Mouse (Mus musculus) embryonic facial prominence, embryonic 14.5 days (tissue): Measurements from ENCODE around the gene Gm28308. TPM values are rescaled to one million over a fixed set of nuclear protein-coding genes. Genes with fewer than 3 reads are reported as not detected.

Experiments used
- ATAC-seq: fragments of 200-750 bp; cut with Nextera tagmentation; 2 replicates; pipeline ENCODE4 v1.8.0; 2017; ENCODE audit warnings: low read depth, moderate number of reproducible peaks, moderate TSS enrichment
- DNase-seq: peaks from one replicate; pipeline ENCODE4 v3.0.0-alpha.2; 2015; ENCODE audit warnings: low spot score
- H3K27ac ChIP-seq: fragments of 300-500 bp; sonication (generic); replicated peaks from 2 replicates; pipeline ENCODE4 v1.5.1; 2014; ENCODE audit warnings: low read depth, mild to moderate bottlenecking, low read length, moderate library complexity
- H3K27me3 ChIP-seq: fragments of 300-500 bp; sonication (generic); replicated peaks from 2 replicates; pipeline ENCODE4 v1.6.1; 2014; ENCODE audit warnings: low read length; ENCODE audit not compliant: control insufficient read depth, insufficient read depth
- H3K36me3 ChIP-seq: fragments of 300-500 bp; sonication (generic); 2 replicates; pipeline ENCODE4 v1.6.1; 2014; ENCODE audit warnings: low read length, mixed read lengths; ENCODE audit not compliant: control insufficient read depth, insufficient read depth
- H3K4me1 ChIP-seq: fragments of 300-500 bp; sonication (generic); 2 replicates; pipeline ENCODE4 v1.6.1; 2014; ENCODE audit warnings: antibody characterized with exemption, low read length; ENCODE audit not compliant: control insufficient read depth, insufficient read depth
- H3K4me2 ChIP-seq: fragments of 300-500 bp; sonication (generic); 2 replicates; pipeline ENCODE4 v1.6.1; 2014; ENCODE audit warnings: low read depth, mild to moderate bottlenecking, low read length, moderate library complexity, mixed read lengths
- H3K4me3 ChIP-seq: fragments of 300-500 bp; sonication (generic); 2 replicates; pipeline ENCODE4 v1.5.1; 2014; ENCODE audit warnings: low read depth, mild to moderate bottlenecking, low read length
- H3K9ac ChIP-seq: fragments of 300-500 bp; sonication (generic); 2 replicates; pipeline ENCODE4 v1.6.1; 2014; ENCODE audit warnings: low read depth, mild to moderate bottlenecking, low read length, moderate library complexity, mixed read lengths
- H3K9me3 ChIP-seq: fragments of 300-500 bp; sonication (generic); 2 replicates; pipeline ENCODE4 v1.6.1; 2016; ENCODE audit warnings: low read length; ENCODE audit not compliant: control insufficient read depth
- whole genome bisulfite sequencing: fragments of 180-500 bp; shearing (Covaris S2); extraction: QIAGEN DNeasy Blood & Tissue Kit; methylation state at CpG from one replicate; pipeline ENCODE4 v1.1.7; 2014; 5-methylcytosine and 5-hydroxymethylcytosine counted together
- polyA plus RNA-seq: library from polyadenylated mRNA; unstranded; fragments of >200 nt; fragmentation: Nextera tagmentation; extraction: Ambion mirVana; gene quantifications from 2 replicates; pipeline ENCODE4 v1.2.1, GENCODE M21; 2014

Gene Gm28308
- polyA plus RNA-seq = not detected in 2 replicates

DNA sequence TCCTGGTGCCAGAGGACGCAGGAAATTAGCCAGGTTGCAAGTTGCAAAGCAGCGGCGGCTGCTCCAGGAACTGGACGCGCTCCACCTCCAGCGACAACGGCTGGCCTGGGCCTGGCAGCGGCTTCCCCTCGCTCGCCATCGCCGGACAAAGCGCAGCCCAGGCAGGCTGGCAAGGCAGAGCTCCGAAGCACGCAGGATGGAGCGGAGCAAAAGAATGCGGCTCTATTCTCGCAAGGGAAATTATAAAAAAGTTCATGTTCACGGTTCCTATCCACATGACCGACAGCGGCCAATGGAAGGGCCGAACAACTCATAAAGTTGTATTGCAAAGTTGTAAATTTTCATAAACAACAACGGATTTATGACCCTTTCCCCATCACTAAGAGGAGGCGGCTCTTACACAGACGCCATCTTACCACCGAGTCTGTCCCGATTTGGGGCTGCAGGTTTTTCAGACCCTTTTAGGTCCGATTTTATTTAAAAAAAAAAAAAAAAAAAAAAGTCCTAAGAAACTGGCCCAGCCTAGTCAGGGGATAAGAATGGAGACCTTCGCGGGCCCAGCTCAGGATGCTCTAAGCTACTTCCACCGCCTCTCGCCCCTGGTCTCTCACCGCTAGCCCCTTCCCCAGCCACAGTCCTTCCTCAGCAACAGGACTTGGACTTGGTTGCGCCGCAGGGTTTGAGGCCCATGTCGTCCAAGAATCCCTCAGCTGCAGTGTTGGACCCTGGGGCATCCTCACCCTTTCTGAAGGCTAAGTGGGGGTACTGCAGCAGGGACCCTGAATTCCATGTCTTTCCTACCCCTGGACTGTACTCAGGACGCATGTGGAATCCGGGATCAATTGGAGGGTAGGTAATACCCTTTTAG is at the start of gene Gm28308, which contains the start of gene Hoxa3:
Gene Gm28308 (minus strand): TSS at position 221 of the 868 bp plus-strand sequence.
Gene Hoxa3 (minus strand): TSS at position 218 of the 868 bp plus-strand sequence.
- H3K27ac ChIP-seq = no peak within 1 kb of the TSS
- no peak within 1 kb of the TSS for H3K9ac ChIP-seq
- no peaks in the 10 kb centered on the region for H3K36me3 ChIP-seq
- H3K4me2 ChIP-seq = peak within 1 kb of the TSS; percentile 23; the same call in 1 of the 2 replicates
- peaks cover 100% of the 10 kb centered on the region for H3K27me3 ChIP-seq
- DNase-seq = no peak
- ATAC-seq = no peak
- WGBS = 2% methylated on average over 38 of the region's 38 CpGs
- H3K4me3 ChIP-seq = peak within 1 kb of the TSS; percentile 19
- no peaks in the 10 kb centered on the region for H3K9me3 ChIP-seq
- peaks cover 7% of the 10 kb centered on the region; the same call in 1 of the 2 replicates for H3K4me1 ChIP-seq

DNA sequence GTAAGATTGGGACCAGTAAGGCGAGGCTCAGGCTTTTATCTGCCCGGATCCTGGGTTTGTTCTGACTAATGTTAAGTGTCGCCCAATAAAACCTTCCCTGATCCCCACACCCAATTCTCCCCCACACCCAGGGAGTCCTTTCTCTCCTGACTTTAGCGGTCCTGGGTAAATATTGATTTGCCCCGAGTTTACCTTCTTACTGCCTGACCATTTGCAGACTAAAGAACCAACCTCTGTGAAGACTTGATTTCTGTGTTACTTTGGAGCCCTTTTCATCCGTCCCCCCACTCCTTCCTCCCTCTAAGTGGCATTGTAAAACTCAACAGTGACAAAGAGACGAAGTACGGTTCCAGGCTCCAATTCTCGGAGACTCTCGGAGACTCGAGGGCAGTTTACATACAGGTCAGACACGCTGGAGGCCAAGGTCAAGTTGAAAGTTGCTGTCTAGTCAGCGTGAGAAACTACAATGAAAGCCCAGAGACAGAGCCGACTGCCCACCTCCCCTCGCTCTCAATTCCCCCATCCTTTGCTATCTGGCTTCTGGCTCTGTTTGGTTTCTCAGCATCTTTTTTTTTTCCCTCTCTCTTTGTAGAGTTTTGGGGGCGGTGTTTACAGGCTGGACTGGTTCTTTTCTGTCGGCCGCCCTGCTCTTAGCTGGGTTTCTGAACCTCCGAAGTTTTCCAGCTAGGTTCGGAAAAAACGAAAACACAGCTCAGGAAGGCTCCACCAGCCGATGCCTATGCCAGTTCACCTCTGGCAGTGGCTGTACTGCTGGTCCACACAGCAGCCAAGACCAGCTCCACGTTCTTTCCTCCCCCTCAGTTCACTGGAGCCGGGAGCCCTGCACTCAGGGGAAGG is 49.6 kb upstream of the Gm28308 start:
- H3K27ac ChIP-seq = no peak overlapping the region

DNA sequence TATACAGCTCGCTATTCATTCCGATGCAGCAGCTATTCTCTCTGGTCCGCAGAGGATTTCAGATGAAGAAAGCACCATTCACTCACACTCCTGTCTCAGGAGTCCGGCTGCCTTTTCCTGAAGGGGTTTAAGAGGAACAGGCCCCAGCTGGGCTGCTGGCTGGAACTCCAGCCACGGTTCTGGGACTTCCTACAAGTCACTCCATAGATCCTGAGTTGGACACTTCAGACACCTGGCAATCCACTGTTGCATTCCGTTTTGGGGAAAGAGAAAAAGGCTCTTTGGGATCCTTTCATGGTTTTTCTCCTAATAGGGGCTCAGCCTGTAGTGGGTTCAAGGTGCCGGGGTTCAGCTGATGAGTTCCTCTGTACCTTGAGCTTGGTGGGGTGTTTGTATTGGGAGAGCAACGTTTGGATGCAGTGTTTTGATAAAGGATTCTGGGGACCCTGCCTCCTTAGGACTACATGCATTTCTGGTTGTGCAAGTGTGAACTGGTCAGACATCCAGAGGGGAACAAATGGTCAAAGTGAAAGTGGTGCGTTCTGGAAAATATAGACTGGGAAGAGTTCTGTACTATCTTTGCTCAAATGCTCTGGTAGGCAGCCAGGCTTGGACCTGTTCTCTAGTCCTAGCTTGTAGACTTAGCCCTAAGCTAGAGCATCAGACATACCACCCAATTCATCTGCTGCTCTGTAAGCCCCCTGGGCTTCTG is 48.8 kb upstream of the Gm28308 start:
- Histone ChIP-seq H3K36me3 (no peaks in the 10 kb centered on the region), H3K9me3 (no peaks in the 10 kb centered on the region), H3K4me2 (no peak overlapping the region), H3K4me3 (no peak overlapping the region), H3K27me3 (peaks cover 95% of the 10 kb centered on the region), H3K4me1 (no peaks in the 10 kb centered on the region), H3K27ac (no peak overlapping the region), H3K9ac (no peak overlapping the region)
- no peak for DNase-seq
- 1% methylated on average over 9 of the region's 9 CpGs for WGBS
- no peak for ATAC-seq

More for the DNA sequence above, 49.6 kb upstream of the Gm28308 start:
- Histone ChIP-seq H3K4me1 (no peaks in the 10 kb centered on the region), H3K9ac (no peak overlapping the region), H3K27me3 (peaks cover 95% of the 10 kb centered on the region), H3K4me2 (no peak overlapping the region), H3K4me3 (no peak overlapping the region), H3K9me3 (no peaks in the 10 kb centered on the region), H3K36me3 (no peaks in the 10 kb centered on the region)
- DNase-seq (no peak), ATAC-seq (no peak)
- 2% methylated on average over 24 of the region's 24 CpGs for WGBS

DNA sequence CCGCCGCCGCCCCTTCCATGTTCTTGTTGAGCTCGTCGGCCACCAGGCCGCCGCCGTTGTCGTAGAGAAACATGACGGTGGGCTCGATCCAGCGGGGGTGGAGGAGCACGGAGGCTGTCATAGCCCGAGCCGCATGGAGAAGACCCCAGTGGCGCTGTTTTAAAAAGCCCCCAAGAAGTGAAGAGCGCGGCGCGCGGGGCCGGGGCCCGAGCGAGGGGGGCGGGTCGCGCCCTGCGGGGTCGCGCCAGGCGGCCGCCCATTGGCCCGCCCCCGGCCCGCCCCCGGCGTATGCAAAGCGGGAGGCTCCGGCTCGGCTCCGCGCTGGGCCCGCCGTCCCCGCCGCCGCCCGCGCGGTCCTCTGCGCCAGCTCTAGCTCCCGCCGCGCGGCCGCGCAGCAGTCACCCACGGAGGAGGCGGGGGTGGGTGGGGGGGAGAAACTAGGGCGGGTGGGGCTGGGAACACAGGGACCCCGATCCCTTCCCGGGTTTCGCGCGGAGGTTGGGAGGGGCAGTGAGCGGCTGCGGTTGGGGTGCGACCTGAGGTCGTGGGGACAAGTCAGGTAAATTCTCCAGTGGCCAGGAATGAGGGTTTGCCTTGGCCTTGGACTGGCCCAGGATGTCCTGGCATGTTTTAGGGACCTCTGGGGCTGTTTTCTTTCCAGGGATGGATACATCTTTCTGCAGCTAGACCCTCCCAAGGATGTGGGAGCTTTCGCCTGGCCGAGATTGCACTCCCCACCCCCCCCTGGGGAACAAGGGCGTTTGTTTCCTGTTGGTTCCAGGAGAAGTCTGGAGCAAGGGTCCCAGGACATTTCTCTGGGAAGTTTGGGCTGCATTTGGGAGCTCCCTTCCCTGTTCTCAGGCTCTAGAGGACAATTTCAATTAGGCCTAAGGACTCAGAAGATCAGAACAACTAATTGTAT is 47.8 kb upstream of the Gm28308 start, which contains the start of gene Hoxa13:
Gene Hoxa13 (minus strand): TSS at position 227 of the 922 bp plus-strand sequence.
- Histone ChIP-seq H3K36me3 (no peaks in the 10 kb centered on the region), H3K4me3 (peak within 1 kb of the TSS; percentile 41), H3K4me2 (peak within 1 kb of the TSS; percentile 58), H3K27ac (no peak within 1 kb of the TSS), H3K9ac (0 out of 2 replicates have a peak within 1 kb of the TSS, but pooled peaks have one; percentile 11), H3K27me3 (peaks cover 94% of the 10 kb centered on the region), H3K4me1 (no peaks in the 10 kb centered on the region), H3K9me3 (no peaks in the 10 kb centered on the region)
- ATAC-seq (peak; percentile 51; the same call in 1 of the 2 replicates), DNase-seq (peak; percentile 24)
- WGBS = 2% methylated on average over 8 of the region's 72 CpGs

DNA sequence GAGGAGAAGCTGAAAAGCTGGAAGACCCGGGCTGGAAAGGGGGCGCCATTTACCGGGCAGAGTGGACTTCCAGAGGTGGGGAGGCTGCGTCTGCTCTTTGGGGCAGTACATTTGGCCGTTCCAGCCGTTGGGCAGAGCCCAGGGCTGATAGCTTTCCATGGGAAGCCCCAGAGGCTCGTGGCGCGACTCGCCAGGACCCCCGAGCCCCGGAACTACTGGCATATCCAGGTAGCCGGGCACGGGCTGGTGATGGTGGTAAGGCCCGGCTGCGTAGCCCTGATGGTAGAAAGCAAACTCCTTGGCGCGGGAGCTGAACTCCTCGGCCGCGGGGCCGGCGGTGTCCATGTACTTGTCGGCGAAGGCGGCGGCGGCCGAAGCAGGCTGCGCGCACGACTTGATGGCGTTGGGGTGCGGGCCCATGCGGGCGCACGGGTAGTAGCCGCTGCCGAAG is 46.7 kb upstream of the Gm28308 start:
- peaks cover 94% of the 10 kb centered on the region for H3K27me3 ChIP-seq
- no peaks in the 10 kb centered on the region for H3K9me3 ChIP-seq
- no peak for DNase-seq
- WGBS = 1% methylated on average over 19 of the region's 39 CpGs
- H3K4me2 ChIP-seq = peak overlapping the region; percentile 58
- H3K27ac ChIP-seq = no peak overlapping the region
- H3K36me3 ChIP-seq = no peaks in the 10 kb centered on the region
- no peaks in the 10 kb centered on the region for H3K4me1 ChIP-seq
- ATAC-seq = no peak
- H3K9ac ChIP-seq = no peak overlapping the region
- peak overlapping the region; percentile 27 for H3K4me3 ChIP-seq

GRCm38 (mm10) chr6:52259081-52259790 is 46.1 kb upstream of the Gm28308 start:
- H3K4me3 ChIP-seq = no peak overlapping the region
- no peak for DNase-seq
- no peak for ATAC-seq
- H3K4me1 ChIP-seq = no peaks in the 10 kb centered on the region
- WGBS = 1% methylated on average over 20 of the region's 25 CpGs
- no peak overlapping the region for H3K4me2 ChIP-seq
- H3K27me3 ChIP-seq = peaks cover 94% of the 10 kb centered on the region
- H3K27ac ChIP-seq = no peak overlapping the region
- no peak overlapping the region for H3K9ac ChIP-seq
- H3K9me3 ChIP-seq = no peaks in the 10 kb centered on the region
- no peaks in the 10 kb centered on the region for H3K36me3 ChIP-seq

GRCm38 (mm10) chr6:52256956-52257355 is 43.8 kb upstream of the Gm28308 start:
- under 1% methylated on average over 6 of the region's 6 CpGs for WGBS
- DNase-seq = peak; percentile 83
- no peak for ATAC-seq
- no peaks in the 10 kb centered on the region for H3K9me3 ChIP-seq
- H3K27me3 ChIP-seq = peaks cover 94% of the 10 kb centered on the region
- H3K27ac ChIP-seq = no peak overlapping the region
- H3K4me2 ChIP-seq = no peak overlapping the region
- no peak overlapping the region for H3K9ac ChIP-seq
- H3K4me3 ChIP-seq = no peak overlapping the region
- no peaks in the 10 kb centered on the region for H3K36me3 ChIP-seq
- no peaks in the 10 kb centered on the region for H3K4me1 ChIP-seq
